Mouse (Mus musculus): ENCODE measurements around the gene Rgs8.

Rgs8 gene

DNA sequence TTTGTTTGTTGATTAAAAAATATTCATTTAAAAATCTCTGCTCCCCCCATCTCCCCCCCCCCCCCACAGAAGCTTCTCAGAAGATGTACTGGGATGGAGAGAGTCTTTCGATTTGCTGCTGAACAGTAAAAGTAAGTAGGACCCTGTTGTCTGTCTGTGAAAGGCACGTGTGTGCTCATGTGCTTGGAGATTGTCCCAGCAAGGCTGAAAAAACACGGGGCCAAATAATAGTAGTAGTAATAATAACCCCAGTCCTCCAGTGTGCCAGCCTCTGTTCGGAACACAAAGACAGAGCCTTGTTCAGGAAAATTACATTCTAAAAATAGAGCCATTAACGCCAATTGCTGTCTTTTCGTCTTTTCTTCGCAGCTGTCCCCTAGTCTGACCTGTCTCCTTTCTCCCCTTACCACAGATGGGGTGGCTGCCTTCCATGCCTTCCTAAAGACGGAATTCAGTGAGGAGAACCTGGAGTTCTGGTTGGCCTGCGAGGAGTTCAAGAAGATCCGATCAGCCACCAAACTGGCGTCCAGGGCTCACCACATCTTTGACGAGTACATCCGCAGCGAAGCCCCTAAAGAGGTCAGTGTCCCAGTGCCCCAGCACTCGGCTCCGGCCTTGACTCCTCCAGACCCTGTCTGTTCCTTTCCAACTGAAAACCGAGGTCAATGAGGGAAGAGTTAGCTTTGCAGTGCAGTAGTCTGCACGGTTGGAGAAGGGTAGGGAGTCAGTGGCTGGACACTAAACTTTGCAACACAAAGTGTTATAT lies 88.9 kb downstream of the Rgs8 start:
- no peak for DNase-seq (ENCODE audit: low spot score in 2 of 2)

- DNase-seq (ENCODE audit: low spot score in 2 of 2), result peak; percentile 83 to 85
These were observed 89.7 kb downstream of the Rgs8 start for GRCm38 (mm10) chr1:153742374-153743155.

- no peak for DNase-seq (ENCODE audit: low spot score in 2 of 2)
These were observed 93.4 kb downstream of the Rgs8 start for GRCm38 (mm10) chr1:153746119-153746670.

GRCm38 (mm10) chr1:153746728-153747127 lies 93.9 kb downstream of the Rgs8 start:
- peak; percentile 71 to 83 for DNase-seq (ENCODE audit: low spot score in 2 of 2)

GRCm38 (mm10) chr1:153747861-153748530 lies 95.2 kb downstream of the Rgs8 start:
- no peak for DNase-seq (ENCODE audit: low spot score in 2 of 2)

DNA sequence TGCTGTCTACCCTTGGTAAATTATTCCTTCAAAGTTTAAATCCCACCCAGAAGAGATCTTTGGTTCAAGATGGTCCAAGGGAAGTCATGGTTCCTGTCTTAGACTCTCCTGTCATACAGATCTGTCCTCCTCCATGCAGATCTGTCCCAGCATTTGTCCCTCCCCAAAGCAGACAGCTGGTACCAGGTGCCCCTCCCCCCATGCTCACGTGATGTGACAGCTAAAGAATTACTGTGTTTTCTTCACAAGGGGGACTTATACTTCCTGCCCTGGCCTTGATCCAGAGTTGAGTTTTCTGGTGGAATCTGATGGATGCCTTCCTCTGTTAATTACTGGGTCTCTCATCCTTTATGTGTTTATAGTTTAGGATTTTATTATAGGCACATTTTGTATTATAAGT lies 95.7 kb downstream of the Rgs8 start:
- no peak for DNase-seq (ENCODE audit: low spot score in 2 of 2)

- peak; percentile 71 to 74 for DNase-seq (ENCODE audit: low spot score in 2 of 2)
These were observed 96.5 kb downstream of the Rgs8 start, which contains the start of gene Rnasel for GRCm38 (mm10) chr1:153749211-153749801. TSS of gene Rnasel (plus strand) at chr1:153749426.
